Mouse (Mus musculus): ENCODE results near the gene Arhgef1. TPM values are rescaled to one million over a fixed set of nuclear protein-coding genes. Genes with fewer than 3 reads are reported as not detected.

The Arhgef1 gene
- polyA plus RNA-seq, 1 experiment from 2014 or later: 30.4 TPM

DNA sequence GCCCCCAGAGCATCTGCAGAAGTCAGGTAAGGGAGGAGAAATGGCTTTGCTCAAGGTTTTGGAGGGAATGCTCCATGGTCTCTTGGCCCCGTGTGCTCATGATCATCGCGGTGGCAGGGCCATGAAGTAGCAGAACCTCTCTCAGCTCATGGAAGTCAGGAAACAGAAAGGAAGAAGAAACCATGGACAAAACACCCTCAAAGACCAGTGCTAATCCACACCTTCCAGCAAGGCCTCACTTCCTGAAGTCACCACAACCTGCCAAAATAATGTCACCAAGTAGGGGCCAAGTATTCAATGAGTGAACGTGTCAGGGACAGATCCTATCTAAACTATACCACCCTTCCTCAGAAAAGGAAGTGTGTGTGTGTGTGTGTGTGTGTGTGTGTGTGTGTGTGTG lies 39.9 kb upstream of the Arhgef1 start:
- H3K4me2 ChIP-seq (ENCODE audit: low read depth, low read length): no peak overlapping the region
- H3K4me1 ChIP-seq (ENCODE audit: insufficient read depth): peaks cover 10% of the 10 kb centered on the region
- H3K4me3 ChIP-seq (ENCODE audit: low read depth, low read length): no peak overlapping the region
- no peak overlapping the region for H3K9ac ChIP-seq (replicated peaks)
- no peaks in the 10 kb centered on the region for H3K9me3 ChIP-seq (ENCODE audit: low read length)
- TF ChIP-seq EP300 (IDR thresholded peaks at IDR 0.05; ENCODE audit: low read depth) (no peak), CTCF (IDR thresholded peaks at IDR 0.05; ENCODE audit: low read depth) (no peak)
- no peaks in the 10 kb centered on the region for H3K36me3 ChIP-seq (replicated peaks; ENCODE audit: insufficient read depth, low read length)
- H3K27ac ChIP-seq (ENCODE audit: low read depth): no peak overlapping the region
- ATAC-seq (no peak), DNase-seq (no peak)
- WGBS (ENCODE audit: insufficient replicate concordance): 53% methylated on average over 4 of the region's 4 CpGs
- H3K27me3 ChIP-seq (ENCODE audit: insufficient read depth, low read length): no peaks in the 10 kb centered on the region

DNA sequence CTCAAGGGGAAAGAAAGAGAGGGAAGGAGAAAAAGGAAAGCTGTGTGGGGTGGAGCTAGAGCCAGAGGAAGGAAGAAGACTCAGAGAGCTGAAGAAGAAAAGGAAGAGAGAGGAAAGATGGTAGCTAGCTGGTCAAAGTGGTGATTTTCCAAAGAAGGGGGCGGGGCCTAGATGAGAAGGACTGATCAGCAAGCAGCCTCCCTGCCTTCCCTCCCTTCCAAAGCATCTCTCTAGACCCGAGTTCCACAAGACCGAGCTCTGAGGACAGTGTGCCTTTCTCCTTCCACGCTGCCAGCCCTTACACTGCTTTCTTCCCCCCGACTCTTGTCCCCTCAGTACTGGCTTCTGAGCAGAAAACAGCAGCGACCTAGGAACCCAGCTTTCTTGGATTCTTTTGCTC lies 38.6 kb upstream of the Arhgef1 start:
- no peak overlapping the region for H3K4me2 ChIP-seq (ENCODE audit: low read depth, low read length)
- WGBS (ENCODE audit: insufficient replicate concordance): 26% methylated on average over 6 of the region's 6 CpGs
- no peaks in the 10 kb centered on the region for H3K9me3 ChIP-seq (ENCODE audit: low read length)
- H3K27ac ChIP-seq (ENCODE audit: low read depth): no peak overlapping the region
- DNase-seq: no peak
- no peak overlapping the region for H3K4me3 ChIP-seq (ENCODE audit: low read depth, low read length)
- H3K9ac ChIP-seq (replicated peaks): no peak overlapping the region
- no peak for ATAC-seq
- peaks cover 7% of the 10 kb centered on the region for H3K4me1 ChIP-seq (ENCODE audit: insufficient read depth)
- no peaks in the 10 kb centered on the region for H3K36me3 ChIP-seq (replicated peaks; ENCODE audit: insufficient read depth, low read length)
- TF ChIP-seq EP300 (IDR thresholded peaks at IDR 0.05; ENCODE audit: low read depth) (no peak), CTCF (IDR thresholded peaks at IDR 0.05; ENCODE audit: low read depth) (no peak)
- H3K27me3 ChIP-seq (ENCODE audit: insufficient read depth, low read length): no peaks in the 10 kb centered on the region

DNA sequence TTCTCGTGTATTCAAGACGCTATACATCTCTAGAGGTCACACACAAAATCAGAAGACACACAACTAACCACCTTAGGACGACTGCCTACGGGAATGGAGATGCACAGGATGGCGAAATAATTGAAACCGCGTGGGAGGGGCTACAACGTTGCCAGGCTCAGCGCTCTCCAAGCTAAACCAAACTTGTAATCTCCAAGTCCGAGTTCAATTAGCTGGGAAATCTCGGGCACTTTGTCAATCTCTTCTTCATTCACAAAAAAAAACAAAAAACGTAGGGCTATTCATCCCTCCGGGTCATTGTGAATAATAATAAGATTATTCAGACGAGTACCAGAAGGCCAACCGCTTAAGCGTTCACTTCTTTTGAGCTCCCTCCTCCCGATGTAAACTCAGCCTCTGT lies 33.6 kb upstream of the Arhgef1 start:
- Histone ChIP-seq H3K4me1 (ENCODE audit: insufficient read depth) (no peaks in the 10 kb centered on the region), H3K9me3 (ENCODE audit: low read length) (no peaks in the 10 kb centered on the region)
- WGBS (ENCODE audit: insufficient replicate concordance): 60% methylated on average over 17 of the region's 17 CpGs

DNA sequence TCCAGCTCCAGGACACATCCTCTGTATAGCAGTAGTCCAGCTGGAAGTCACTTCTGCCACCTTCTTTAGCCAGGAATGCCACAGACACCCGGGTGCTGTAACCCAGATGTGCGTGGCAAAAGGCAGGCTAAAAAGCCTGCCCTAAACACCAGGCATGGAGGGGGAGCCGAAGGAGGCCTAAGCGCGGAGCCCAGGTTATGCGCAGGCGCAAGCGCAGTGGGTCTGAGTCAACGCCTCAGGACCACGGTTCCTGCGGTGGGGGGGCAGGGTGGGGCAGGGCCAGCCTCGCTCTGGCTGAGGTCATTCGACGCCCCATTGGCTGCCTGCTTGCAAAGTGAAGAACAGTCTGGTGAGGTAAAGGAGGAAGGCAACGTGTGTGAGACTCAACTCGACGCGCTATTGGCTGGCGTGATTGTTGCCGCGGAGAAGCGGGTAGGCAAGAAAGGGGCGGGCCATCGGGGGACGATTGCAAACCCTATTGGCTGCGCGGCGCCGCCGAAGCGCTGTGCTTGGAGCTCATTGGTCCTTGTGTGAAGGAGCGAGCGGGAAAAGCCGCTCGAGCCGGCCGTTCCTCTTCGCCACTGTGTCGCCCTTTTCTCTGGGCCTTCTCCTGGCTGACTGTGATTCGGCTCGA lies 33.1 kb upstream of the Arhgef1 start, which contains the start of the genes Lypd4 and Dmrtc2:
Gene Lypd4, minus strand, starts transcription at position 410 of the 634 bp plus-strand sequence.
Gene Dmrtc2, plus strand, starts transcription at position 526 of the 634 bp plus-strand sequence.
- Histone ChIP-seq H3K9ac (replicated peaks) (no peak within 1 kb of the TSS), H3K9me3 (ENCODE audit: low read length) (no peaks in the 10 kb centered on the region), H3K4me3 (ENCODE audit: low read depth, low read length) (no peak within 1 kb of the TSS), H3K27me3 (ENCODE audit: insufficient read depth, low read length) (peaks cover 8% of the 10 kb centered on the region; the same call in 1 of the 2 replicates), H3K36me3 (replicated peaks; ENCODE audit: insufficient read depth, low read length) (no peaks in the 10 kb centered on the region), H3K4me2 (ENCODE audit: low read depth, low read length) (no peak within 1 kb of the TSS), H3K4me1 (ENCODE audit: insufficient read depth) (no peaks in the 10 kb centered on the region), H3K27ac (ENCODE audit: low read depth) (no peak within 1 kb of the TSS)
- WGBS (ENCODE audit: insufficient replicate concordance): 55% methylated on average over 41 of the region's 41 CpGs
- no peak for TF ChIP-seq CTCF (IDR thresholded peaks at IDR 0.05; ENCODE audit: low read depth)
- DNase-seq (no peak), ATAC-seq (no peak)

More for the DNA sequence above, 33.6 kb upstream of the Arhgef1 start:
- H3K27ac ChIP-seq (ENCODE audit: low read depth): no peak overlapping the region
- H3K36me3 ChIP-seq (replicated peaks; ENCODE audit: insufficient read depth, low read length): no peaks in the 10 kb centered on the region
- ATAC-seq: no peak
- peaks cover 8% of the 10 kb centered on the region; the same call in 1 of the 2 replicates for H3K27me3 ChIP-seq (ENCODE audit: insufficient read depth, low read length)
- H3K4me3 ChIP-seq (ENCODE audit: low read depth, low read length): no peak overlapping the region
- H3K9ac ChIP-seq (replicated peaks): no peak overlapping the region
- DNase-seq: no peak
- H3K4me2 ChIP-seq (ENCODE audit: low read depth, low read length): no peak overlapping the region
- TF ChIP-seq CTCF (IDR thresholded peaks at IDR 0.05; ENCODE audit: low read depth) (no peak), EP300 (IDR thresholded peaks at IDR 0.05; ENCODE audit: low read depth) (no peak)

DNA sequence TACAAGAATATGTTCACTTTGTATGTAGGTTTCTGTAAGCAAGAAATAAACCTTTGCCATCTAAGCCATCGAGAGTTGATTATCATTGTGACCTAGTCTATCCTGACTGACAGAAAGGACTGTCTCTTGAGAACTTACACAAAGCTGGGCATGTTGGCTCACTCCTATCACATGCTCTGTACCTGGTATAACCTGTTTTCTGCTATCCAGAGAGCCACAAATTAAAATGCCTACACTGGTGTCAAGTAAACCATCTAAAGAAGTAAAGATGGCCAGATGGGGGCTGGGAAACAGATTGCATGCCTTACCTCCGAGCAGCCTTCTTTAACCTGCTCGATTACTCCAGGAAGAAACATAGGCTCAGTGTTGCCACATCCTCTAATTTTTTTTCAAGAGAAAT lies 25.1 kb upstream of the Arhgef1 start:
- H3K4me1 ChIP-seq (ENCODE audit: insufficient read depth): no peaks in the 10 kb centered on the region

DNA sequence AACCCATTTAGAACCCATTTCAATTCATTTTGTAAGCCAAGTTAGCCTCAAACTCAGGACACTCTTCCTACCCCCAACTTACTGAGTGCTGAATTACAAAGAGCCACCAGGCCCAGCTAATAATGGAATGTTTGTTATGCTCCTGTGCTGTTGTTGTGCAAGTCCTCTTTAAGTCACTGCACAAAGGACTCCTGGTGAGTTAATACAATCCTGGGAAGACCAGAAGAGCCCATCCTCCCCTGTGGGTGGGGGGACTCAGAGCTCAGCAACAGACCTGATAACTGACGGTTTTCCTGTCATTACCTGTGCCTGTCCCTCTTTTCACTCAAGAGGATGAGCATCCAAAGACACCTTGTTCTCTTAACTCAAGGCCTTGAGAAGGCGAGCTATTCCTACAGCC lies 23.1 kb upstream of the Arhgef1 start:
- no peaks in the 10 kb centered on the region for H3K27me3 ChIP-seq (ENCODE audit: insufficient read depth, low read length)
- WGBS (ENCODE audit: insufficient replicate concordance): 58% methylated on average over 2 of the region's 2 CpGs
- no peak overlapping the region for H3K4me3 ChIP-seq (ENCODE audit: low read depth, low read length)
- no peaks in the 10 kb centered on the region for H3K9me3 ChIP-seq (ENCODE audit: low read length)
- DNase-seq: no peak
- H3K27ac ChIP-seq (ENCODE audit: low read depth): no peak overlapping the region
- TF ChIP-seq CTCF (IDR thresholded peaks at IDR 0.05; ENCODE audit: low read depth): no peak
- TF ChIP-seq EP300 (IDR thresholded peaks at IDR 0.05; ENCODE audit: low read depth): no peak
- 0 out of 2 replicates have a peak, but pooled peaks cover 2% of the 10 kb centered on the region for H3K4me1 ChIP-seq (ENCODE audit: insufficient read depth)
- H3K4me2 ChIP-seq (ENCODE audit: low read depth, low read length): no peak overlapping the region
- no peak for ATAC-seq
- H3K36me3 ChIP-seq (replicated peaks; ENCODE audit: insufficient read depth, low read length): no peaks in the 10 kb centered on the region
- H3K9ac ChIP-seq (replicated peaks): no peak overlapping the region

More for the DNA sequence above, 25.1 kb upstream of the Arhgef1 start:
- 56% methylated on average over 3 of the region's 3 CpGs for WGBS (ENCODE audit: insufficient replicate concordance)
- H3K9me3 ChIP-seq (ENCODE audit: low read length): no peaks in the 10 kb centered on the region
- H3K4me2 ChIP-seq (ENCODE audit: low read depth, low read length): no peak overlapping the region
- no peak overlapping the region for H3K4me3 ChIP-seq (ENCODE audit: low read depth, low read length)
- ATAC-seq (no peak), DNase-seq (no peak)
- H3K9ac ChIP-seq (replicated peaks): no peak overlapping the region
- TF ChIP-seq EP300 (IDR thresholded peaks at IDR 0.05; ENCODE audit: low read depth) (no peak), CTCF (IDR thresholded peaks at IDR 0.05; ENCODE audit: low read depth) (no peak)
- no peak overlapping the region for H3K27ac ChIP-seq (ENCODE audit: low read depth)
- no peaks in the 10 kb centered on the region for H3K36me3 ChIP-seq (replicated peaks; ENCODE audit: insufficient read depth, low read length)
- no peaks in the 10 kb centered on the region for H3K27me3 ChIP-seq (ENCODE audit: insufficient read depth, low read length)
